Mouse (Mus musculus): ENCODE measurements at regions not wholly inside any gene's neighbourhood (a gene's known extent, or its start where the extent isn't known, plus 50 kb on each side); places are given as distances from the start of the nearest gene placed in this dataset.
A peak's percentile ranks its signal among the peaks of the same experiment; 100 is the strongest.

GRCm38 (mm10) chr3:144025451-144026125, 179.4 kb downstream of the Lmo4 start:
- ATAC-seq (ENCODE audit: low read depth) = no peak
- Histone ChIP-seq H3K36me3 (ENCODE audit: control insufficient read depth, insufficient read depth, low read length) (no peaks in the 10 kb centered on the region), H3K4me3 (ENCODE audit: low read depth, low read length) (no peak overlapping the region), H3K9me3 (ENCODE audit: control insufficient read depth, low read length) (no peaks in the 10 kb centered on the region), H3K4me2 (ENCODE audit: low read depth, low read length) (no peak overlapping the region), H3K27ac (replicated peaks; ENCODE audit: low read depth, low read length) (no peak overlapping the region), H3K9ac (ENCODE audit: low read depth, low read length) (no peak overlapping the region), H3K4me1 (ENCODE audit: control insufficient read depth, insufficient read depth, low read length) (no peaks in the 10 kb centered on the region), H3K27me3 (replicated peaks; ENCODE audit: control insufficient read depth, insufficient read depth, low read length) (no peaks in the 10 kb centered on the region)
- 43% methylated on average over 14 of the region's 14 CpGs for WGBS
- no peak for DNase-seq (ENCODE audit: low spot score)

DNA sequence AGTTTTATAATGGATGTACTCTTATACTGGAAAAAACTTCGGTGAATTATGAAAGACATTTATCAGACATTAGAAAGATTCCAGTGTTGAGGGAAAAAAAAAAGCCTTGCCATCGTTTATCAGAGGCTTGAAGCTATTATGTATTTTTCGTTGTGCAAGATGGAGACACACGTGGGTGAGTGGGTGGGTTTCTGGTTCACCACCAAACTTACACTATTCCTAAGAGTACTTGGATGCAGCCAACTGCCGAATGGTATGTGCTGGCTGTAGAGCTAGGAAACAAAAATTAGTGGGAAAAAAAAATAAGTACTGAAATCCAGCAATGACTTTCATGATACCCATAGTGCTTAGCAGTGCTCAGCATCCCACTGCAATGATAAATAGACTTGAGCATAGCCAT, 180.8 kb downstream of the Lmo4 start:
- H3K4me1 ChIP-seq (ENCODE audit: control insufficient read depth, insufficient read depth, low read length) = no peaks in the 10 kb centered on the region
- 72% methylated on average over 5 of the region's 5 CpGs for WGBS
- no peak overlapping the region for H3K27ac ChIP-seq (replicated peaks; ENCODE audit: low read depth, low read length)
- H3K36me3 ChIP-seq (ENCODE audit: control insufficient read depth, insufficient read depth, low read length) = no peaks in the 10 kb centered on the region
- H3K9ac ChIP-seq (ENCODE audit: low read depth, low read length) = no peak overlapping the region
- no peak overlapping the region for H3K4me2 ChIP-seq (ENCODE audit: low read depth, low read length)
- H3K27me3 ChIP-seq (replicated peaks; ENCODE audit: control insufficient read depth, insufficient read depth, low read length) = no peaks in the 10 kb centered on the region
- no peak overlapping the region for H3K4me3 ChIP-seq (ENCODE audit: low read depth, low read length)
- H3K9me3 ChIP-seq (ENCODE audit: control insufficient read depth, low read length) = no peaks in the 10 kb centered on the region
- DNase-seq (ENCODE audit: low spot score) (no peak), ATAC-seq (ENCODE audit: low read depth) (no peak)

DNA sequence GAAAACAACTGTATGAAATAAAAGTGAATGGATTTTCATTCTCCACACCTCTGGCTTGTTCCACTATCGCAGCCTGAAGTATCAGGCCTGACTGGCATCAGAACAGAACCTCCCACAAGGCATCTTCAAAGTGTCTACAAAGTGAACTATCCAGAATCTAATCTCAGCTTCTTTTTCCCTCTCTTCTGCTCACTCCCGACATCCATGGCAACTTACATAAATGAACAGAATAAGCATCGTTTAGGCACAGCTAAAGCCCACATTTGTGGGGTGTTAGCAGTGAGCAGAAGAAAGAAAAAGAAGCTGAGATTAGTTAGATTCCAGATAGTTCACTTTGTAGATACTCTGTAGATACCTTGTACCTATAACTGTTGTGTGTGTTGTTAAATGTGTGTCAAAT, 182.0 kb downstream of the Lmo4 start:
- H3K4me2 ChIP-seq (ENCODE audit: low read depth, low read length) = no peak overlapping the region
- DNase-seq (ENCODE audit: low spot score) = no peak
- no peaks in the 10 kb centered on the region for H3K36me3 ChIP-seq (ENCODE audit: control insufficient read depth, insufficient read depth, low read length)
- no peak overlapping the region for H3K9ac ChIP-seq (ENCODE audit: low read depth, low read length)
- no peaks in the 10 kb centered on the region for H3K27me3 ChIP-seq (replicated peaks; ENCODE audit: control insufficient read depth, insufficient read depth, low read length)
- no peaks in the 10 kb centered on the region; the same call in 1 of the 2 replicates for H3K4me1 ChIP-seq (ENCODE audit: control insufficient read depth, insufficient read depth, low read length)
- ATAC-seq (ENCODE audit: low read depth) = no peak
- no peaks in the 10 kb centered on the region for H3K9me3 ChIP-seq (ENCODE audit: control insufficient read depth, low read length)
- WGBS = 84% methylated on average over 3 of the region's 3 CpGs
- H3K27ac ChIP-seq (replicated peaks; ENCODE audit: low read depth, low read length) = no peak overlapping the region
- H3K4me3 ChIP-seq (ENCODE audit: low read depth, low read length) = no peak overlapping the region

GRCm38 (mm10) chr3:144021969-144022368, 183.1 kb downstream of the Lmo4 start:
- WGBS = 91% methylated on average over 5 of the region's 5 CpGs
- Histone ChIP-seq H3K4me2 (ENCODE audit: low read depth, low read length) (no peak overlapping the region), H3K4me1 (ENCODE audit: control insufficient read depth, insufficient read depth, low read length) (no peaks in the 10 kb centered on the region; the same call in 1 of the 2 replicates), H3K9me3 (ENCODE audit: control insufficient read depth, low read length) (no peaks in the 10 kb centered on the region), H3K4me3 (ENCODE audit: low read depth, low read length) (no peak overlapping the region), H3K27ac (replicated peaks; ENCODE audit: low read depth, low read length) (no peak overlapping the region), H3K36me3 (ENCODE audit: control insufficient read depth, insufficient read depth, low read length) (no peaks in the 10 kb centered on the region), H3K27me3 (replicated peaks; ENCODE audit: control insufficient read depth, insufficient read depth, low read length) (no peaks in the 10 kb centered on the region), H3K9ac (ENCODE audit: low read depth, low read length) (no peak overlapping the region)
- DNase-seq (ENCODE audit: low spot score) = no peak
- ATAC-seq (ENCODE audit: low read depth) = no peak

DNA sequence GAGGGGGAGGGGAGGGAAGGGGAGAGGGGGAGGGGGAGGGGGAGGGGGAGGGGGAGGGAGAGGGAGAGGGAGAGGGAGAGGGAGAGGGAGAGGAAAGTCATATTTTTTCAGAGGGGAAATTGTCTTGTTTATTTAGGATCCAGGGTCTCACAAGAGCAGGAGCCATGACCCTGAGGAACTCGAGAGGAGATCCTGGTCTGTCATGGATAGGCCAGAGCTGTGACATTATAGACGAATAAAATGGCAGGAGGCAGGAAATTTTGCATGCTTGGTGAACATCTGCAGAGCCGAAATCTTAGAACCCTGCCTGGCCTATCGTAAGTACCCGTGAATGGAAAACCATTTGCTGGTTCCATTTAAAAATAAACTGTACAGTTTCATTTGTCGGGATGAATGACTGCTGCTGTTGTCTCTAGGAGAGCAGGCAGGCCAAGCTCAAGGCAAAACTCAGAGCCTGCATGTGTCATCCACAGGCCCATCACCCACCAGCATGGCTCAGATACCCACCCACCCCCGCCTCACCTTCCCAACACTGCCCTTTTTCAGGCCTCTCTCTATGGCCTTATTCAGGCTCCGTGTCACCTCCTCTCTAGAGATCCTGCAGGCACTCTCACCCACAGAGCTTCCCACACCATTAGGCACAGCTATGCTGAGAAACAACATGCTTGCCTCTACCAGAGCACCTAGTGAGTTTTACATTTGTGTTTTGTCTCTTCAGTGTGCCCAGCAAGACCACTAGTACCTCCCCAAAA, 184.7 kb downstream of the Lmo4 start:
- no peak overlapping the region for H3K9ac ChIP-seq (ENCODE audit: low read depth, low read length)
- H3K36me3 ChIP-seq (ENCODE audit: control insufficient read depth, insufficient read depth, low read length) = no peaks in the 10 kb centered on the region
- H3K27me3 ChIP-seq (replicated peaks; ENCODE audit: control insufficient read depth, insufficient read depth, low read length) = no peaks in the 10 kb centered on the region
- no peak overlapping the region for H3K4me3 ChIP-seq (ENCODE audit: low read depth, low read length)
- WGBS = 40% methylated on average over 8 of the region's 8 CpGs
- no peak overlapping the region for H3K27ac ChIP-seq (replicated peaks; ENCODE audit: low read depth, low read length)
- DNase-seq (ENCODE audit: low spot score) = no peak
- no peaks in the 10 kb centered on the region; the same call in 1 of the 2 replicates for H3K4me1 ChIP-seq (ENCODE audit: control insufficient read depth, insufficient read depth, low read length)
- H3K9me3 ChIP-seq (ENCODE audit: control insufficient read depth, low read length) = no peaks in the 10 kb centered on the region
- 0 out of 2 replicates have a peak, but pooled peaks have one; percentile 50 for ATAC-seq (ENCODE audit: low read depth)
- H3K4me2 ChIP-seq (ENCODE audit: low read depth, low read length) = no peak overlapping the region

GRCm38 (mm10) chr3:144019293-144019692, 185.7 kb downstream of the Lmo4 start:
- Histone ChIP-seq H3K4me1 (ENCODE audit: control insufficient read depth, insufficient read depth, low read length) (no peaks in the 10 kb centered on the region; the same call in 1 of the 2 replicates), H3K27me3 (replicated peaks; ENCODE audit: control insufficient read depth, insufficient read depth, low read length) (no peaks in the 10 kb centered on the region), H3K4me3 (ENCODE audit: low read depth, low read length) (no peak overlapping the region), H3K36me3 (ENCODE audit: control insufficient read depth, insufficient read depth, low read length) (no peaks in the 10 kb centered on the region), H3K9ac (ENCODE audit: low read depth, low read length) (no peak overlapping the region), H3K9me3 (ENCODE audit: control insufficient read depth, low read length) (no peaks in the 10 kb centered on the region), H3K27ac (replicated peaks; ENCODE audit: low read depth, low read length) (0 out of 2 replicates have a peak overlapping the region, but pooled peaks have one; percentile 23), H3K4me2 (ENCODE audit: low read depth, low read length) (no peak overlapping the region)
- 35% methylated on average over 2 of the region's 2 CpGs for WGBS
- ATAC-seq (ENCODE audit: low read depth) = 0 out of 2 replicates have a peak, but pooled peaks have one; percentile 50
- DNase-seq (ENCODE audit: low spot score) = no peak

DNA sequence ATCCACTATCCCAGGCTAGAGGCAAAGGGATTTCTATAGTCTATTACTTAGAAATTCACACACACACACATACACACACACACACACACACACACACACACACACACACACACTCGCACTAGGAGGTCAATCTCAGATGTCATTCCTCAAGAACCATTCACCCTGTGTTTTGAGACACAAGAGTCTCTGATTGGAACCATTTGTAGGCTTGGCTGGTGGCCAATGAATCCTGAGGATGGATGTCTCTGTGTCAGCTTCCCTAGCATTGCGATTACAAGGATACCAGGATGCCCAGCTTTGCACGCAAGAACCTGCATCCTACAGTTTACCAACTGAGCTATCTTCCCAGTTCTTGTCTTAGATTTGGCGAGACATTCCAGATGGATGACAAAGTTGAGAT, 186.5 kb downstream of the Lmo4 start:
- H3K27ac ChIP-seq (replicated peaks; ENCODE audit: low read depth, low read length) = no peak overlapping the region
- DNase-seq (ENCODE audit: low spot score) (peak; percentile 69), ATAC-seq (ENCODE audit: low read depth) (no peak)
- 49% methylated on average over 4 of the region's 4 CpGs for WGBS
- H3K9me3 ChIP-seq (ENCODE audit: control insufficient read depth, low read length) = no peaks in the 10 kb centered on the region
- H3K9ac ChIP-seq (ENCODE audit: low read depth, low read length) = no peak overlapping the region
- H3K4me1 ChIP-seq (ENCODE audit: control insufficient read depth, insufficient read depth, low read length) = peaks cover 6% of the 10 kb centered on the region; the same call in 1 of the 2 replicates
- H3K4me2 ChIP-seq (ENCODE audit: low read depth, low read length) = no peak overlapping the region
- no peaks in the 10 kb centered on the region for H3K27me3 ChIP-seq (replicated peaks; ENCODE audit: control insufficient read depth, insufficient read depth, low read length)
- no peak overlapping the region for H3K4me3 ChIP-seq (ENCODE audit: low read depth, low read length)
- no peaks in the 10 kb centered on the region for H3K36me3 ChIP-seq (ENCODE audit: control insufficient read depth, insufficient read depth, low read length)

DNA sequence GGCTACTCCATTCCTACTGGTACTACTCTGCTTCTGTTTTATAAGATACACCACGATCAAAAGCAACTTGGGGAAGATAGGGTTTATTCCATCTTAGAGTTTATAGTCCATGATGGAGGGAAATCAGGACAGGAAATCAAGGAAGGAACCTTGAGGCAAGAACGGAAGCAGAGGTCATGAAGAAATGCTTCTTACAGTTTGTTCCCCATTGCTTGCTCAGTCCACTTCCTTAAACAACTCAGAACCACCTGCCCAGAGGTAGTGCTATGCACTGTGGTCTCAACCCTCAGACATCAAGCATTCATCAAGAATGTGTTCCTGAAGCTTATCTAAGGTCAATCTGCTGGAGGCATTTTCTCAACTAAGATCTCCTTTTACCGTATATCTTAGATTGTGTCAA, 189.8 kb downstream of the Lmo4 start:
- H3K9ac ChIP-seq (ENCODE audit: low read depth, low read length) = no peak overlapping the region

More for the DNA sequence above, 189.8 kb downstream of the Lmo4 start:
- H3K4me2 ChIP-seq (ENCODE audit: low read depth, low read length) = no peak overlapping the region
- H3K36me3 ChIP-seq (ENCODE audit: control insufficient read depth, insufficient read depth, low read length) = no peaks in the 10 kb centered on the region
- H3K4me3 ChIP-seq (ENCODE audit: low read depth, low read length) = no peak overlapping the region
- no peaks in the 10 kb centered on the region for H3K27me3 ChIP-seq (replicated peaks; ENCODE audit: control insufficient read depth, insufficient read depth, low read length)
- WGBS = 85% methylated on average over 3 of the region's 3 CpGs
- peaks cover 24% of the 10 kb centered on the region for H3K4me1 ChIP-seq (ENCODE audit: control insufficient read depth, insufficient read depth, low read length)
- H3K27ac ChIP-seq (replicated peaks; ENCODE audit: low read depth, low read length) = no peak overlapping the region
- H3K9me3 ChIP-seq (ENCODE audit: control insufficient read depth, low read length) = no peaks in the 10 kb centered on the region
- ATAC-seq (ENCODE audit: low read depth) = no peak
- DNase-seq (ENCODE audit: low spot score) = no peak

Measured in embryonic facial prominence, embryonic 14.5 days (tissue).